Mouse (Mus musculus) natural killer cell, adult 2 months (primary cell): ENCODE data around the gene Ablim2.

Source experiments
- DNase-seq, 2 experiments: peaks; one replicate each; pipeline ENCODE4 v3.0.0; 2022; ENCODE audit warnings: low spot score in 2 of 2

Ablim2 gene

DNA sequence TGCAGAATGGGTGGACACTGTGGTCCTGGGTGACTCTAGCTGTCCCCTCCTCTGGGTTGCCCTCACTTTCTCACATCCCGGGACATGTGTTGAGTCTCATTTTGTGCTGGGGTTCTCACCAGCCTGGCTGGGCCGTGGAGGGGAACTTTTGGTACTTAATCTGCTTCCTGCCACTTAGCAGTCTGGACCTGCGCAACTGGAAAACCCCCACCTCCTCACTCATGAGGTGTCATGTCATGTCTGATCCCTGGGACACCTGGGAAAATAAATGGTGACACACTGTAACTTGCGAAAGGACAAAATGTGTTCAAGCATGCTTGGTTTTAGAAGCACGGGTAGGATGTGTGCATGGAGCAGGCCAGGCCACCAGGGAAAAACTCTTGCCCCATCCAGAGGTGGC is 127.0 kb downstream of the Ablim2 start:
- DNase-seq: no peak

DNA sequence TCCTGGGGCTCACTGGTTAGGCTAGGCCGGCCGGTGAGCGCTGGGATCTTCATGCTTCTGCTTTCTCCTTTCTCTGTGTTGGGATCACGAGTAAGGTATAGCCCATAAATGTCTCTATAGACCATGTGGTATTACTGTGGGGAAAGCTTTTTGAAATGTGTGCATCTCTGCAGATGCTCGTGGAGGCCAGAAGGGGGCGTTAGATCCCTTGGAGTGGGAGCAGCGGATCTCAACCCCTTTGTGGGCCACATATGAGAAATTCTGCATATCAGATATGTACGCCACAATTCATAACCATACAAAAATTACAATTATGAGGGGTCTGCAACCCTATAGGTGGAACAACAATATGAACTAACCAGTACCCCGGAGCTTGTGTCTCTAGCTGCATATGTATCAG is 131.3 kb downstream of the Ablim2 start:
- no peak for DNase-seq

DNA sequence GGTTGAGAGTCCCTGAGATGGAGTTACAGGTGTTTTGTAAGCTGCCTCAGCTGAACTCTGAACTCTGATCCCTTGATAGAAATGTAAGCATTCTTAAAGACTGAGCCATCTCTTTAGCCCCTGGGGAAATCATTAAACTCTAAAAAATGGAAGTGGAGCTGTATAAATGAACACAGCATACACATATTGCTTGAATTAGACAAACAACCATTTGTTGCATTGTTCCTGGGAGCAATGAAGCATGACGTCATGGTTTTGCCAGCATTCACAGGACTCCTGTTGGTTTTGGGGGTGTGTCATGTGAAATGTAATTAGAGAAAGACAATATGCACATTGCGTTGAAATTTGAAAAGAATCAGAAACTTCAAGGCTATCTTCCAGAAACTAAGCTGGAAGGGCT is 132.0 kb downstream of the Ablim2 start:
- DNase-seq: no peak

DNA sequence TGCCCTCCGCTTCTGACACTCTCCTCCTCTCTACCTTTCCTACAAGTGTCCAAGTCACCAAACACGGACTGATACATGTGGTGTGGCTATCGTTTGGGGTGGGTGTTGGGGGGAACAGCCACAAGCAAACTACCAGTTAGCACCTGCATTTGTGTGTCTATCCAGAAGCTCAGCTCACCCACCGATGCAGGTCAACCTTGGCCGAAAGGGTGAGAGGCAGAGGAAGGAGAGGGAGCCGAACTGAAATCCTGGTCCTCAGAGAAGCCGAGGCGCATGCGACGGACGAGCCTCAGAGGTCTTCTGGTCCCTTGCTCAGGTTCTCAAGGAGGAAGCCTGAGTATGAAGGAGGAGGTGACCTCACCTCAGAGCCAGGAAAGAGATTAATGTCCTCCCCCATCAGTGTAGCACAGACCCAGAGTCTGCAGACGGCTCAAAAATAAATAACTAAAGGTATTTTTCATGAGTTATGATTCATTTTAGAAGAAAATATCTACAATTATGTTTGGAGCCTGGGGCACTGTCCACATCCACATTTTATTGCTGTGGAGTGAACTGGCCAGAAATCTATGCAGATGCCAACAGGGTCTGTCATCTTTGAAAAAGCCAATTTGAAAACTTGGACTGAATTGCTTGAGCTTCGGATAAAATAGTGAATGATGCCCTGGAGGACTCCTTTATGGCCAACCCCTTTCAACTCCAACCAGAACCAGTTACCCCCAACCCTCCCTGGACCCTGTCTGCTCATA is 133.5 kb downstream of the Ablim2 start:
- DNase-seq: no peak

DNA sequence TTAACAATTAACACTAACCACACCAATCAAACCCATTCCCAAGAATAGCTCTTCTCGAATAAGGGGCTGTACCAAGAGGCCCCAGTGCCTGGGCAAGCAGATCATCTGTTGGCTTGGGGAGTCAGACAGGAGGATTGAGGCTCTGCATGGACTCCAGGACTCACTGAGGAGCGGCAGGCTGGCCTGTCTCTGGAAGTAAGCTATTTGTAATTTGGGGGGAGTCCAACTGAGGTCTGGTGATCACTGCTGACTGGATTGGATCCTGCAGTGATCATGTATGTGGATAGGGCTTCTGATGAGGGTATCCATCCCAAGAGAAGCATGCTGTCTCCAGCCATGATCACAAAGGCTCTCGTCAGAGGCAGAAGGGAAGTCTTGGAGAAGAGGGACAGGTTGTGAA is 134.7 kb downstream of the Ablim2 start:
- DNase-seq: no peak

DNA sequence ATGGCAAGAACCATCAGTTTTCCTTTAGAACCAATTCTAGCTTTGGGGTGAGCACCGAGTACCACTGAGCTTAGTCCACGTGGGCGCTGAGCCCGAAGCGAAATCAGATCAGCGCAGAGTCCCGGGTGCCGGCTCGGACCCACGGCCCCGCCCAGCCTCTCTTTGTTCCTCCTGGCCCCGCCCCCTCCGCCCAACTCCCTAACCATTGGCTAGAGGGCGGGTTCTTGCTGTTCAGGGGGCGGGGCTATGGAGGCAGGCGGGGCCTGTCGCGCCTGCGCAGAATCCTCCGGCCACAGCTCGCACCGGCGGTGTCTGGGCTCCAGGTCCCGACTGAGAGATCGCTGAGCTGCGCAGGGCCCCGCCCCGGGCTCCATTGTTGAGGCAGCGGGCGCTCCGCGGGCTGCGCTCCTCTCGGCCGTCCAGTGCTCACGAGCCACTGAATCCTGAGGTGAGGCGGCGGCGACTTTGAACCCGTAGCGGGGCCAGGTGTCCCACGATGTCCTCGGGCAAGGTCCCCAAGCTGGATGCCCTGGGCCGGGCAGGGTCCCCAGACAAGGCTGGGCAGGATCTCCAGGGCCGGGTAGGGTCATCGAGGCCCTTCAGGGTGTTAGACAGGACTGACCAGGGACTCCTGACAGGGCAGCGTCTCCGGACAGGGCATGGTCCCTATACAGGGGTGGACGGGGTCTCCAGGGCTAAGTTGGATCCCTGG is 135.6 kb downstream of the Ablim2 start, which contains the start of gene Afap1:
TSS of gene Afap1 (plus strand) at position 227 of the 712 bp plus-strand sequence.
- peak; percentile 95 to 98 for DNase-seq

DNA sequence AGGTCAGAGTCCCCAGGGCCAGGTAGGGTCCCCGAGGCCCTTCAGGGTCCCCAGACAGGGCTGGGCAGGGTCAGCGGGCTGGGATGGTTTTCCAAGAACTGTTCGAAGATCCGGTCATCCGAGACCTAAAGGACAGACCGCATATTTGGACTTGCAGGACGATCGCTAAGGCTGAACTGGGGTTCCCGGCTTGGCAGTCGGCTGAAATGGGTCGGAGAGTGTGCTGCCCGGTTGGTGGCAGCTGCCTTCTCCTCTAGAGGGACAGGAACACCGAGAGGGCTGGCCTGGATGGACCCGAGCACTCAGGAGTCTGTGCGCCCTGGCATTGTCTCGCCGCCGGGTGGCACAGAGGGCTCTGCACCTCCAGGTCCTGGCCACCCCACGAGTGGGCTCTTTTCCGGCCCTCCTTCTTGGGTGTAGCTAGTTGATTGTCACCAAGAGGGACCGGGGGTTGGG is 136.2 kb downstream of the Ablim2 start:
- peak; percentile 36 to 45 for DNase-seq

DNA sequence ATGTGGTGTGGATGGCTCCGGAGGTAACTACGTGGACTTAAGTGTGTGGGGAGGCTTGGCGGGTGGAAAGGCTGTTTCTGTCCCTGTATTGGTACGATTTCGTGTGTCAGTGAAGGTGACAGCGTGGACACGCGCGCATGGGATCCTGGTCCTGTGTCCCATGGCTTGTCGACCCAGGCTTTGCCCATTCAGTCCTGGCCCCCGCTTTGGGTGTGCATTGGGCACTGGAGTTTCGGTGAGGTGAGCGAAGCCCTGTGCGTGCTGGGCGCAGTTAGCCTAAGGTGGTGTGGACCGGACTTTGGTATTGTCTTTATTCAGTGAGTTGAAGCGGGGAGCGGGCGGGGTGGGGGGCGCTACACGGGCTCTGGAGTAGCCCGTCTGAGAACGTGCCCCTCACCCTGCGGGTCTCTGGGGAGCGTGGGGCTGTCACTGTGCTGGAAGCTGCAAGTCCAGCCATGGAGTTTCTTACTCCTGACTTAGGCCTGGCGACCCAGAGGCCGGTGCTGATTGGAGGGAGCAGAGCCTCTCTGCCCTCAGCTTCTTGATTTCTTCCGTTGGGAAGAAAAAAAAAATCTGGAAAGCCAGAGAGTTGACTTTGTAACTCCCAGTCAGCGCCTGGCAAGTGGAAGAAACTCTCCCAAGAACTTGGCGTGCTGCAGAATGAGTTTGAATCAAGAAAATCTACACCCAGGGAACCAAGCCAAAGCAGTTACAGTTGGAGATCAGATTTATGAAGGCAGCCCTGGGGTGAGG is 136.8 kb downstream of the Ablim2 start:
- no peak for DNase-seq

DNA sequence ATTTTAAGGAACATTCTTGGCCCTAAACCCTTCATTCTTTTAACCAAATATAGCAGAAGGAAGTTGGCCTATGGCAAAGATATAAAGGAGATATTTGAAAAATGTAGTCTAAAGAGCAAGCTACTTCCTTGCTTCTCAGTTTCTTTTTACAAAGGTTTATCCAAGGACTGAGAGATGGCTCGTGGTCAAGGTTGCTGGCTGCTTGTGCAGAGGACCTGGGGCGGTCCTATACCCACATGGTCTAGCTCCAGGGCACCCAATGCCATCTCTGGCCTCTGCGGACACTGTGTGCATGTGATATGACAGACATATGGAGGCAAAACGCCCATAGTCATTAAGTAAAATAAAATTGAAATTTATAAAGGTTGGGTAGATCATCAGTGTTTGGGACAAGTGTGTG is 138.2 kb downstream of the Ablim2 start:
- DNase-seq: no peak

DNA sequence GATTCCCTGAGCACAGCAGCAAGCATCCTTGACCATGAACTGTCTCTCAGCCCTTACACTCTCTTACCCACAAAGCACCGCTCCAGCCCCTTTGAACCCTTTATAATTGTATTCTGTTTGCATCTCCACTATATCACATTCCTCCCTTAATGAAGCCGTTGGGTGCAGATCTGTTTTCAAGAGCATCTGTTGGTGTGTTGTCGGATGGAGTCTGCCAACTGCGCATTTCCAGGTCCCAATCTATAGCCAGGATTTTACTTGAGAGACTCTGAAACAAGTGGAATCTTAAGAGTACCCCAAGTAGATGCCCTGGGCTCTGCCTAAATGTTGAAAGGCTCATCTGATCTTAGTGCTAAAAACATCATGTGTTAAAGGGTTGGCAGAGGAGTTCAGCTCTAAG is 138.9 kb downstream of the Ablim2 start:
- no peak for DNase-seq

DNA sequence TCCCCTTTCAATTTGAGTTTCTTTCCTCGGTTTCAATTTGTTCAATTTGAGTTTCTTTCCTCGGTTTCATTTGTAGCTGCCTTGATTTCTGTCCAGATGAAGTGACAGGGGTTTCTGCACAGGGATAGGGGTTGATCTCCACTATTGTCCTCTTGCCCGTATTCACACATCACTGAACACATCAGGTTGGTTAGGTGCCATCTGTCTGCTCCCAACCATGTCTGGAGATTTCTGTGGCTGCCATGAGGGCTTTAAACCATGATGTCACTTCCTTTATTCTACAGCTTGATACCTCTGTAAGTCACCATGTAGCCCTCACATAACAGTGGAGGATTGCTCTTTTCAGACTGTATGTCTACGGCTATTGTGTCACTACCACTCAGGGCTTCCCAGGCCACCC is 139.5 kb downstream of the Ablim2 start:
- no peak for DNase-seq

DNA sequence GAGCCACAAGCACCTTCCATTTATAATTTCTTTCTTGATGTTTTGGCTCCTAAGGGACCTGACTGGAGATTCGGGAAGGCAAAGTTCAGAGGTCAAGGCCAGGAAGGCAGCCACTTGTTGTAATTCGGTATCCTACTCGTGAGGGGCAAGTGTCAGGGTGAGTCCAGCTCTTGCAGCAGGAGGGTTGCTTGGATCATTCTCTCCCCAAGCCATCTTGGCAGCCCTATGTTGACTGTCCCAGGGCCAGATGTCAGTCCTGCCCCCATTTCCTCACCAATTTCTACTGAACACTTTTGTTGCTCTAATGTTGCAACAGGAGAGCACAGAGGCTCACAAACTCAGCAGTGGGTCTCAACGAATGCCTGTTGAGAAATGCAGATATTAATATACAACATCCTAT is 140.4 kb downstream of the Ablim2 start:
- no peak for DNase-seq

DNA sequence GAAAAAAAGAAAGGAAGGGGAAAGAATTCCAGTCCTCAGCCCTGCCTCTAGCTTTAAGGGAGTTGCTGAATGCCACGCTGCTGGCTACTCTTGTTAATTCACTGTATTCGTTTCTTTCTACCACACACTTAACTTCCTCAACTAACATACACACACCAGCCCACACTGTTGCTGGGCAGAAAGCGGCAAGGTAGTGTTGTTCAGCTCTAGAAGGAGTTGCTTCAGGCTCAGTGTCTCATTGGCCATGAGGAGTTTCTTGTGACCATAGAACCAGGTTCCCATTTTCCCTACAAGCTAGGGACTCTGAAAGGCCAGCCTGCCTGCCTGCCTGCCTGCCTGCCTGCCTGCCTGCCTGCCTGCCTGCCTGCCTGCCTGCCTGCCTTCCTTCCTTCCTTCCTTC is 141.3 kb downstream of the Ablim2 start:
- DNase-seq: no peak

DNA sequence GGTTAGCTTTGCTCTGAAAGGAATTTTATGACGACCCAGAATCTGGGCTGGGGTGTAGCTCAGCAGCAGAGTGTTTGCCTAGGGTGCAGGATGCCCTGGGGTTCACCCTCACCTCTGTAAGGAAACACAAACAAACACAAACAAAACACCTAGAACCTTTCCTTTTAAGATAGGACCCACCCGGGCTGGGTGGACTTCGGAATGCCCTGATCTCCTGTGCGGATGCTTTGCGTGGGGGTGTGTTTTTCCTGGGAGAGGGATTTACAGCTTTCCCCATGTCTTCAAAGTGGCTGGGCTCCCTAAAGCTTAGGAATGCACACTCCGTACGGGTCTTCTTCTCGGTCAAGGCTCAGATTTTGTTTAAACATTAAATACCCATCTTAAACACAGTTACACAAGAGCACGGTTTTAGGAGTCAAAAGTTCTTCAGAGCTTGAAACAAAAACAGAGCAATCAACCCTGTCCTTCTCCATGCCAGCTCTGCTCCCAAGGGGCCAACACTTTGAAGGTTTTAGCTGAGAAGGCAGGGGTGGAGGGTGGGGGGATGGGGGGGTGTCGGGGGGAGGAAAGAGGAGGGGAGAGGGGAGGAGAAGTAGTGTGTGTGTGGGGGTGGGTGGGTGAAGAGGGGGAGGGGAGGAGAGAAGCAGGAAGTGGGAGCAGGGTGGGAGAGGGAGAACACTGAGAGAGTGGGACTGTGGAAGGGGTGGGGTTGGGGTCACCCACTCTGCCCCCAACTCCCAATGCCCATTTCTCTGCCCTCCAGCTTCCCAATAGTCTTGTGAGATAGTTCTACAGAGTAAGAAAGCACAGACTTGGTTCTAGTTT is 142.9 kb downstream of the Ablim2 start:
- no peak for DNase-seq

DNA sequence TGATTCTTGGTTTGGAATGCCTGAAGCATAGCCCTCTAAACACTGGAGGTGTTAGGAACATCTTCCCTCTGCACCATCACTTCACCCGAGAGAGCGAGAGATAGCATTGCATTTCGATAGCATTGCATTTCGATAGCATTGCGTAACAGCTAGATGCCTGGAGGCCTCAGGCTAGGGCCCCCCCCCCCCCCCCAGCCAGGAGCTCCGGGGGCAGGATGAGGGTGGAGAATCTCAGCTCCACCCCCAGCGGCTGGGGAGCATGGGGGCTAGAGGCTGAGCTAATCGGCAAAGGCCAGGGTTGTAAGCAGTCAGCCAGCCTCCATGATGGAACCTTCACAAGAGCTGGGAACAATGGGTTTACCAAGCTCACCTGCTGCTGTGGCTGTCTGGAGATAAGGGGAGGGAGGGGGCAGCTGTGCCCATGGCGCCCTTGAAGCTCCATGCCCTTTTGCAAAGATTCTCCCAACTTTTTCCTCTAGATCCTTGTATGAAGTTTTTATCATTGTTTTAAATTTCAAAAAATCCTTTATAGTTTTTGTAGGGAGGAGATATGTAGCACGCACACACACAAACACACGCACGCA is 143.6 kb downstream of the Ablim2 start:
- no peak for DNase-seq

DNA sequence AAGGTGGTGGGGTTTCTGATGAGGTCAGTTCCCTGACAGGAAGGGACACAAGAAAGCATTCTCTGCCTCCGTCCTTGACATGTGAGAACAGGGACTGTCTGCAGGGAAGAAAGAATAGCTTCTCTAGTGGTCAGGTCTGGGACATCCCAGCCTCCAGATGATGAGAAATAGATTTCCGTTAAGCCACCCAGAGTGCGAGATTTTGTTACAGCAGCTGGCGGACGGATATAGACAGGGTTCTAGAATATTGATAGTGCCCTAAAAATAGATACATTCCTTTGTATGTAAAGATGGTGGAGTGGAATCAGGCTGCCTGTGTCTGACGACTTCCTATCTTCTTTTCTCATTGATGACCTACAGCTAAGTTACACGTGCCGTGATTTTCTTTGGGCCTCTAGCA is 145.8 kb downstream of the Ablim2 start:
- no peak for DNase-seq

DNA sequence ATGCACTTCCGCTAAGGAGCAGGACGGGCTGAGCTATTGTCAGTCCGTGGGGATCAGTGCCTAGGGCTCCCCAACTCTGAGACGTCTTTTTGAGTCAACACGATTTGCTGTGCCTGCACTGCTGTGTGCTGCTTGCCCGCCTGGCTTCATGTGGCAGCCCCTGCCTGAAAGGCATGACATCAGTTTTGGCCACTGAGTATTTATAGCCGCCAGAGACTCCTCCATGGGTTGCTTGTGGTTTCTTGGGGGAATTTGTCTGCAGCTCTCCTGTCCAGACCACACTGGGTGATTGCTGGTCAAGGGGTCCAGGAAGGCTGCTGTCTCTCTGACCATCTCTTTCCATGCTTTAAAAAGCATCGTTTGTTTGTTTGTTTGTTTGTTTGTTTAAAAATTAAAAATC is 147.6 kb downstream of the Ablim2 start:
- DNase-seq: no peak

DNA sequence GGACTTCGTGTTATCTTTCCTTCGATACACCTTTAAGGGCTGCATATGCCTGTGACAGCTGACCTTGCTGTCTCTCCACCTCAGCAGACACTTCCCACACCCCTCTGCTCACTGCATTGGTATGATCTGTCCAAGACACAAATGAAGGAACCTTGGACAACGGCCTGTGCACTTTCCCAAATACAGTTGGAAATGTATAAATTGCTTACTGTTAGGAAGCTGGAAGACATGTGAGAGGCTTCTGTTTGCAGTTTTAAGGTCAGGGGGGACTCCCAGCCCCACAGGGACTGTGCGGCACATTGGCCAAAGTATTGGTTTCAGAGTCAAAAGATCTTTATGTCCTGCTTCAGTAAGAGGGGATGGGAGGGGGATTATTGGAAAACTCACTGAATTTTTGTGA is 149.4 kb downstream of the Ablim2 start:
- DNase-seq: no peak

DNA sequence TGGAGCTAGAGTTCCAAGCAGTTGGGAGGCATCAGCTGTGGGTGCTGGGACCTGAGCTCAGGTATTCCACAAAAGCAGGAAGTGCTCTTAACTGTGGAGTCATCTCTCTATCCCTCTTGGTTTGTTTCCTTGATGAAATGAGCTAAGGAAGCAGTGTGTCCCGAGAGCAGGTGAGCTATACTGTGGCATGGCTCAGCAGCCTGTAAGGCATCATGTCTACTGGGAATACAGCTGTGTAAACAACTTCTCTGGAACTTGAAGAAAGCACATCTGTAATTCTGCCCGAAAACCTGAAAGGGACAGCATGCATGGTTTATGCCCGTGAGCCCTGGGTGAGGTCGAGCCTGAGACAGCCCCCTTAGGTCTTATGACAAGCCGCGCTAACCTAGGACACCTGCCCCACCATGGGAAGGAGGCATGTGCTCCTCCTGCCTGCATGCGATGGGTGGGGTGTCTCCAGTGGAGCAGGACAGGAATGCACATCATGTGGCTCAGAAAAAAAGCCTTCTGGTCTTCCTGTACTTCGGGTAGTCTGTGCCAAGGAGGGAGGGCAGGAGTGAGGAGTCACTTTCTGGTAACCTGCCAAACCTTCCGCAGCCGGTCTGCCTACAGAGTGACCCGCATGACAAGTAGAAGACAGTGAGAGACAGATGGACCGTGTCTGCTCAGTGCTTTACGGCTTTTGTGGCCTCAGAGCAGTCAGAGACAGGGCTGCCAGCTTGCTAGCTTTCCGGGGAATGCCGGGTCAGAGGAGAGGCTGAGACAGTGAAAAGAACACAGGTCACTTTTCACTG is 150.2 kb downstream of the Ablim2 start:
- no peak for DNase-seq

DNA sequence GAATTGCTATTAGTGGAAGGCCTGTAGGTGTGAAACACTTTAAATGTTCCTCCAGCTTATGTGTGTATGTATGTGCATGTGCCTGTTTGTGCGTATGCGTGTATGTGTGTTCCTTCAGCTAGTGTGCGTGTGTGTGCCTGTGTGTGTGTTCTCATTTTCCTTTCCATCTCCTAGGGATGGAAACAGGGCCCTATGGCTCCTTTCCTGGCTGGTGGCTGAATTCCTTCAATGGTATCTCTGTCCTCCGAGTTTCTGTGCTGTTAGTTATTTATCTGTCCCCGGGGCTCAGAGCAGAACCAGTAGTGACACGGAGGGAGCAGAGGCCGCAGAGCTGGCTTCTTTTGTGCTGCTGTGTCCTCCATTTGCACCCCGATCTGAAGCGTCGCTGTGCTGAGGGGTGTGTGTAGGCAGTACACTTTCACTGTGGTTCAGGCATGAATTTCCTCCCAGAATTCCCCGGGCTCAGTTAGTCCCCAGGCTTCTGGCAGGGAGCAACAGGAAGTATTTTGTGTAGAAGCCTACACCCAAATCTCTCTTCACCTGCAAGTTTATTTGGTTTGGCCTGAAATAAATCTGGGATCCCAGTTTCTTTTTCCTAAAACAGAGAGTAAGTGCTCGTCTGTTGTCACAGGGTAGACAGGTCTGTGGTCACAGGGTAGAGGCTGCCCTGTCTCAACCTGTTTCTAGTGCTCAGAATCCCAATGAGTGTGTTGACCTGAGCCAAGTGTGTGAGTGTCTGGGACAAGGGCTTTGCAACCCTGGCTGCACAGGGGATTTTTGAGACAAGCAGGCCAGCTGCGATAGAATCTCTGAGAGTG is 151.2 kb downstream of the Ablim2 start:
- no peak for DNase-seq
